Mouse (Mus musculus) hindbrain, postnatal 0 days (tissue): Measurements from ENCODE around the gene Sptb. TPM values are rescaled to one million over a fixed set of nuclear protein-coding genes. Genes with fewer than 3 reads are reported as not detected.
A peak's percentile ranks its signal among the peaks of the same experiment; 100 is the strongest.

Experiments
- ATAC-seq: fragments of 200-750 bp; cut with Nextera tagmentation; 2 replicates; pipeline ENCODE4 v1.8.0; 2017; ENCODE audit warnings: mild to moderate bottlenecking, moderate TSS enrichment, moderate library complexity
- DNase-seq: peaks from one replicate; pipeline ENCODE4 v3.0.0-alpha.2; 2015; ENCODE audit warnings: low spot score
- H3K27ac ChIP-seq: fragments of 300-500 bp; sonication (generic); 2 replicates; pipeline ENCODE4 v1.5.1; 2014; ENCODE audit warnings: mild to moderate bottlenecking
- H3K27me3 ChIP-seq: fragments of 300-500 bp; sonication (generic); 2 replicates; pipeline ENCODE4 v1.6.1; 2014; ENCODE audit warnings: low read length, mixed read lengths; ENCODE audit not compliant: insufficient read depth
- H3K36me3 ChIP-seq: fragments of 300-500 bp; sonication (generic); 2 replicates; pipeline ENCODE4 v1.6.1; 2014; ENCODE audit warnings: low read length, mixed read lengths; ENCODE audit not compliant: insufficient read depth
- H3K4me1 ChIP-seq: fragments of 300-500 bp; sonication (generic); 2 replicates; pipeline ENCODE4 v1.6.1; 2014; ENCODE audit warnings: antibody characterized with exemption, low read length, mixed read lengths; ENCODE audit not compliant: insufficient read depth
- H3K4me2 ChIP-seq: fragments of 300-500 bp; sonication (generic); 2 replicates; pipeline ENCODE4 v1.6.1; 2014; ENCODE audit warnings: low read depth, mild to moderate bottlenecking, low read length, moderate library complexity, mixed read lengths
- H3K4me3 ChIP-seq: fragments of 300-500 bp; sonication (generic); 2 replicates; pipeline ENCODE4 v1.5.1; 2014; ENCODE audit warnings: low read length
- H3K9ac ChIP-seq: fragments of 300-500 bp; sonication (generic); replicated peaks from 2 replicates; pipeline ENCODE4 v1.6.1; 2014; ENCODE audit warnings: mild to moderate bottlenecking, low read length, moderate library complexity, mixed read lengths
- H3K9me3 ChIP-seq: fragments of 300-500 bp; sonication (generic); 2 replicates; pipeline ENCODE4 v1.6.1; 2016; ENCODE audit warnings: low read length, mixed read lengths
- CTCF ChIP-seq: IDR thresholded peaks from 2 replicates; pipeline ENCODE4 v1.5.1; 2016; ENCODE audit warnings: antibody characterized with exemption, control low read depth, low read depth
- WGBS: fragments of 180-500 bp; shearing (Covaris S2); extraction: QIAGEN DNeasy Blood & Tissue Kit; methylation state at CpG from one replicate; pipeline ENCODE4 v1.1.7; 2014; 5-methylcytosine and 5-hydroxymethylcytosine counted together
- polyA plus RNA-seq: library from polyadenylated mRNA; unstranded; fragments of >200 nt; fragmentation: Nextera tagmentation; extraction: Ambion mirVana; gene quantifications from 2 replicates; pipeline ENCODE4 v1.2.1, GENCODE M21; 2015
- total RNA-seq: library from RNA; depleted of rRNA; stranded (reverse); fragments of >200 nt; gene quantifications from 2 replicates; pipeline ENCODE4 v1.2.3, GENCODE M21; 2014

Gene Sptb
- total and polyA plus RNA-seq, 2 experiments from 2014 or later: 5.8 to 45.4 TPM

- TF ChIP-seq CTCF: no peak
- Histone ChIP-seq H3K4me1 (no peaks in the 10 kb centered on the region), H3K27me3 (no peaks in the 10 kb centered on the region), H3K9me3 (no peaks in the 10 kb centered on the region), H3K27ac (peak overlapping the region; percentile 1; the same call in 1 of the 2 replicates), H3K9ac (no peak overlapping the region), H3K4me2 (no peak overlapping the region), H3K4me3 (no peak overlapping the region), H3K36me3 (0 out of 2 replicates have a peak, but pooled peaks cover 6% of the 10 kb centered on the region)
- WGBS: 48% methylated on average over 12 of the region's 12 CpGs
- ATAC-seq: no peak
- no peak for DNase-seq
Measured at GRCm38 (mm10) chr12:76614868-76615579, 95.3 kb downstream of the Sptb start.

- H3K4me2 ChIP-seq: no peak overlapping the region
- no peaks in the 10 kb centered on the region for H3K4me1 ChIP-seq
- H3K27ac ChIP-seq: no peak overlapping the region
- no peaks in the 10 kb centered on the region for H3K9me3 ChIP-seq
- H3K9ac ChIP-seq: no peak overlapping the region
- H3K27me3 ChIP-seq: no peaks in the 10 kb centered on the region
- H3K36me3 ChIP-seq: 0 out of 2 replicates have a peak, but pooled peaks cover 6% of the 10 kb centered on the region
- no peak for TF ChIP-seq CTCF
- ATAC-seq: no peak
- no peak overlapping the region for H3K4me3 ChIP-seq
- WGBS: 83% methylated on average over 12 of the region's 12 CpGs
- DNase-seq: no peak
Measured at GRCm38 (mm10) chr12:76612621-76613020, 97.7 kb downstream of the Sptb start.

GRCm38 (mm10) chr12:76608997-76609565 lies 101.3 kb downstream of the Sptb start:
- no peak overlapping the region for H3K4me2 ChIP-seq
- ATAC-seq: no peak
- no peak for DNase-seq
- no peaks in the 10 kb centered on the region for H3K27me3 ChIP-seq
- H3K9me3 ChIP-seq: no peaks in the 10 kb centered on the region
- no peak for TF ChIP-seq CTCF
- 83% methylated on average over 15 of the region's 15 CpGs for WGBS
- H3K4me1 ChIP-seq: 0 out of 2 replicates have a peak, but pooled peaks cover 3% of the 10 kb centered on the region
- H3K9ac ChIP-seq: no peak overlapping the region
- H3K4me3 ChIP-seq: no peak overlapping the region
- H3K27ac ChIP-seq: no peak overlapping the region
- H3K36me3 ChIP-seq: 0 out of 2 replicates have a peak, but pooled peaks cover 6% of the 10 kb centered on the region

- no peaks in the 10 kb centered on the region for H3K27me3 ChIP-seq
- no peak overlapping the region for H3K27ac ChIP-seq
- H3K4me1 ChIP-seq: 0 out of 2 replicates have a peak, but pooled peaks cover 3% of the 10 kb centered on the region
- WGBS: 65% methylated on average over 11 of the region's 11 CpGs
- 0 out of 2 replicates have a peak overlapping the region, but pooled peaks have one; percentile 13 for H3K4me2 ChIP-seq
- no peak overlapping the region for H3K9ac ChIP-seq
- H3K36me3 ChIP-seq: 0 out of 2 replicates have a peak, but pooled peaks cover 9% of the 10 kb centered on the region
- TF ChIP-seq CTCF: peak; percentile 35
- peak; percentile 74 for DNase-seq
- no peaks in the 10 kb centered on the region for H3K9me3 ChIP-seq
- no peak overlapping the region for H3K4me3 ChIP-seq
- ATAC-seq: peak; percentile 44; the same call in 1 of the 2 replicates
Measured at GRCm38 (mm10) chr12:76608241-76608640, 102.1 kb downstream of the Sptb start.

GRCm38 (mm10) chr12:76605837-76606236 lies 104.5 kb downstream of the Sptb start:
- TF ChIP-seq CTCF: peak; percentile 38
- WGBS: 57% methylated on average over 3 of the region's 3 CpGs
- no peak overlapping the region for H3K4me3 ChIP-seq
- no peaks in the 10 kb centered on the region for H3K27me3 ChIP-seq
- H3K36me3 ChIP-seq: peaks cover 9% of the 10 kb centered on the region
- H3K27ac ChIP-seq: no peak overlapping the region
- DNase-seq: no peak
- no peak overlapping the region for H3K4me2 ChIP-seq
- no peaks in the 10 kb centered on the region for H3K9me3 ChIP-seq
- no peak for ATAC-seq
- 0 out of 2 replicates have a peak, but pooled peaks cover 3% of the 10 kb centered on the region for H3K4me1 ChIP-seq
- H3K9ac ChIP-seq: no peak overlapping the region

- Histone ChIP-seq H3K9ac (no peak overlapping the region), H3K4me2 (no peak overlapping the region), H3K27ac (no peak overlapping the region), H3K36me3 (peaks cover 3% of the 10 kb centered on the region), H3K27me3 (no peaks in the 10 kb centered on the region), H3K9me3 (no peaks in the 10 kb centered on the region), H3K4me1 (0 out of 2 replicates have a peak, but pooled peaks cover 3% of the 10 kb centered on the region), H3K4me3 (no peak overlapping the region)
- no peak for ATAC-seq
- TF ChIP-seq CTCF: no peak
- DNase-seq: no peak
- WGBS: 31% methylated on average over 4 of the region's 4 CpGs
Measured at GRCm38 (mm10) chr12:76604546-76604945, 105.8 kb downstream of the Sptb start.

- H3K4me2 ChIP-seq: no peak overlapping the region
- no peak for TF ChIP-seq CTCF
- peaks cover 3% of the 10 kb centered on the region for H3K36me3 ChIP-seq
- H3K27me3 ChIP-seq: no peaks in the 10 kb centered on the region
- H3K9ac ChIP-seq: no peak overlapping the region
- no peaks in the 10 kb centered on the region for H3K9me3 ChIP-seq
- 90% methylated on average over 9 of the region's 9 CpGs for WGBS
- 0 out of 2 replicates have a peak, but pooled peaks cover 3% of the 10 kb centered on the region for H3K4me1 ChIP-seq
- no peak overlapping the region for H3K27ac ChIP-seq
- DNase-seq: no peak
- H3K4me3 ChIP-seq: no peak overlapping the region
- ATAC-seq: no peak
Measured at GRCm38 (mm10) chr12:76603779-76604178, 106.6 kb downstream of the Sptb start.
